In genomic region chr4:33497657-33498056, GRCm38 (mm10) we compare ENCODE assay signal across 17 mouse cellular contexts.
A peak's percentile ranks its signal among the peaks of the same experiment; 100 is the strongest.
DNase-seq lines count a peak whose midpoint lies in the region; ATAC-seq and TF ChIP-seq lines count a peak whose summit lies in the region.
"Had no signal": no experiment of that assay in that cellular context is flagged by ENCODE, and none has a peak within 500 bp of the region (broad histone marks: within the 10 kb centered on the region; RNA-seq: fewer than 3 reads in every experiment).

No protein-coding gene starts in this region.

- no peak for TF ChIP-seq CTCF in forebrain, postnatal 0 days (IDR thresholded peaks at IDR 0.05; ENCODE audit: low read depth)
- TF ChIP-seq CTCF in hindbrain, postnatal 0 days (IDR thresholded peaks at IDR 0.05; ENCODE audit: low read depth) = no peak

- no peaks in the 10 kb centered on the region for H3K27me3 ChIP-seq in forebrain, postnatal 0 days (ENCODE audit: insufficient read depth, low read length)
- no peaks in the 10 kb centered on the region for H3K27me3 ChIP-seq in forebrain, embryonic 14.5 days (replicated peaks; ENCODE audit: control insufficient read depth, insufficient read depth, low read length)
- no peaks in the 10 kb centered on the region for H3K27me3 ChIP-seq in hindbrain, embryonic 12.5 days
- no peaks in the 10 kb centered on the region for H3K27me3 ChIP-seq in hindbrain, postnatal 0 days (ENCODE audit: insufficient read depth, low read length)
- H3K27me3 ChIP-seq in midbrain, embryonic 12.5 days = no peaks in the 10 kb centered on the region
- no peaks in the 10 kb centered on the region for H3K27me3 ChIP-seq in midbrain, embryonic 16.5 days (ENCODE audit: control insufficient read depth, insufficient read depth, low read depth, low read length)
- H3K27me3 ChIP-seq: hindbrain, embryonic 15.5 days had no signal

- no peak overlapping the region for H3K9ac ChIP-seq in forebrain, postnatal 0 days
- H3K9ac ChIP-seq in forebrain, embryonic 14.5 days (ENCODE audit: low read length) = no peak overlapping the region
- H3K9ac ChIP-seq in hindbrain, embryonic 12.5 days = no peak overlapping the region
- no peak overlapping the region for H3K9ac ChIP-seq in hindbrain, postnatal 0 days (replicated peaks; ENCODE audit: low read length)
- H3K9ac ChIP-seq in midbrain, embryonic 12.5 days (replicated peaks) = no peak overlapping the region
- no peak overlapping the region for H3K9ac ChIP-seq in midbrain, embryonic 16.5 days (ENCODE audit: low read depth, low read length)
- H3K9ac ChIP-seq: hindbrain, embryonic 15.5 days had no signal

- DNase-seq in forebrain, postnatal 0 days = no peak
- no peak for DNase-seq in forebrain, embryonic 14.5 days (ENCODE audit: low spot score)
- no peak for DNase-seq in hindbrain, postnatal 0 days (ENCODE audit: low spot score)
- DNase-seq: adrenal gland, adult 8-10 months; adrenal gland, postnatal 36 days; cerebellum, adult 2 months; cerebellum, postnatal 10 days; gastrocnemius, postnatal 14 days; heart, adult 2 months; kidney, adult 11 months had no signal

- no peak overlapping the region for H3K4me3 ChIP-seq in forebrain, postnatal 0 days (ENCODE audit: low read depth, low read length)
- no peak overlapping the region for H3K4me3 ChIP-seq in forebrain, embryonic 14.5 days (ENCODE audit: low read depth, low read length)
- no peak overlapping the region for H3K4me3 ChIP-seq in hindbrain, embryonic 12.5 days
- H3K4me3 ChIP-seq in hindbrain, postnatal 0 days (ENCODE audit: low read length) = no peak overlapping the region
- no peak overlapping the region for H3K4me3 ChIP-seq in midbrain, embryonic 12.5 days
- no peak overlapping the region for H3K4me3 ChIP-seq in midbrain, embryonic 16.5 days (ENCODE audit: low read depth, low read length)
- H3K4me3 ChIP-seq: embryonic facial prominence, embryonic 10.5 days; heart, adult 2 months; hindbrain, embryonic 15.5 days had no signal

- H3K4me1 ChIP-seq in forebrain, postnatal 0 days (ENCODE audit: insufficient read depth) = no peaks in the 10 kb centered on the region
- peaks cover 7% of the 10 kb centered on the region; the same call in 1 of the 2 replicates for H3K4me1 ChIP-seq in forebrain, embryonic 14.5 days (ENCODE audit: control insufficient read depth, insufficient read depth, low read length)
- H3K4me1 ChIP-seq in hindbrain, embryonic 12.5 days = peaks cover 17% of the 10 kb centered on the region
- H3K4me1 ChIP-seq in hindbrain, postnatal 0 days (ENCODE audit: insufficient read depth, low read length) = 0 out of 2 replicates have a peak, but pooled peaks cover 3% of the 10 kb centered on the region
- peaks cover 19% of the 10 kb centered on the region; the same call in 1 of the 2 replicates for H3K4me1 ChIP-seq in midbrain, embryonic 12.5 days
- H3K4me1 ChIP-seq in midbrain, embryonic 16.5 days (ENCODE audit: control insufficient read depth, insufficient read depth, low read length) = peaks cover 16% of the 10 kb centered on the region
- H3K4me1 ChIP-seq: embryonic facial prominence, embryonic 10.5 days had no signal

- no peaks in the 10 kb centered on the region; the same call in 1 of the 2 replicates for H3K36me3 ChIP-seq in forebrain, postnatal 0 days (ENCODE audit: insufficient read depth)
- H3K36me3 ChIP-seq in forebrain, embryonic 14.5 days (ENCODE audit: control insufficient read depth, insufficient read depth, low read length) = peaks cover 7% of the 10 kb centered on the region; the same call in 1 of the 2 replicates
- peaks cover 3% of the 10 kb centered on the region; the same call in 1 of the 2 replicates for H3K36me3 ChIP-seq in hindbrain, embryonic 12.5 days
- 0 out of 2 replicates have a peak, but pooled peaks cover 3% of the 10 kb centered on the region for H3K36me3 ChIP-seq in hindbrain, postnatal 0 days (ENCODE audit: insufficient read depth, low read length)
- no peaks in the 10 kb centered on the region for H3K36me3 ChIP-seq in midbrain, embryonic 12.5 days
- H3K36me3 ChIP-seq in midbrain, embryonic 16.5 days (ENCODE audit: control insufficient read depth, insufficient read depth, low read length) = no peaks in the 10 kb centered on the region
- H3K36me3 ChIP-seq: hindbrain, embryonic 15.5 days had no signal

- H3K27ac ChIP-seq in forebrain, postnatal 0 days (ENCODE audit: low read depth, low read length) = peak overlapping the region; percentile 54
- no peak overlapping the region for H3K27ac ChIP-seq in forebrain, embryonic 14.5 days (ENCODE audit: low read depth, low read length)
- 0 out of 2 replicates have a peak overlapping the region, but pooled peaks have one; percentile 23 for H3K27ac ChIP-seq in hindbrain, embryonic 12.5 days
- H3K27ac ChIP-seq in hindbrain, postnatal 0 days = no peak overlapping the region
- no peak overlapping the region for H3K27ac ChIP-seq in midbrain, embryonic 12.5 days (replicated peaks)
- H3K27ac ChIP-seq in midbrain, embryonic 16.5 days (ENCODE audit: low read length) = no peak overlapping the region
- H3K27ac ChIP-seq: embryonic facial prominence, embryonic 10.5 days; heart, adult 2 months; hindbrain, embryonic 15.5 days had no signal

- no peak for ATAC-seq in forebrain, postnatal 0 days
- no peak for ATAC-seq in forebrain, embryonic 14.5 days
- no peak for ATAC-seq in hindbrain, embryonic 12.5 days (ENCODE audit: low FRiP score)
- ATAC-seq in hindbrain, postnatal 0 days = no peak
- ATAC-seq in midbrain, embryonic 12.5 days (ENCODE audit: low FRiP score, low read depth) = 0 out of 2 replicates have a peak, but pooled peaks have one; percentile 52
- ATAC-seq in midbrain, embryonic 16.5 days = no peak

- no peaks in the 10 kb centered on the region for H3K9me3 ChIP-seq in forebrain, postnatal 0 days (ENCODE audit: low read length)
- no peaks in the 10 kb centered on the region for H3K9me3 ChIP-seq in forebrain, embryonic 14.5 days (replicated peaks; ENCODE audit: control insufficient read depth, low read length)
- no peaks in the 10 kb centered on the region for H3K9me3 ChIP-seq in hindbrain, embryonic 12.5 days (replicated peaks)
- 0 out of 2 replicates have a peak, but pooled peaks cover 3% of the 10 kb centered on the region for H3K9me3 ChIP-seq in hindbrain, postnatal 0 days (ENCODE audit: low read length)
- H3K9me3 ChIP-seq in midbrain, embryonic 12.5 days = no peaks in the 10 kb centered on the region; the same call in 1 of the 2 replicates
- 0 out of 2 replicates have a peak, but pooled peaks cover 2% of the 10 kb centered on the region for H3K9me3 ChIP-seq in midbrain, embryonic 16.5 days (replicated peaks; ENCODE audit: control insufficient read depth, low read length, poor library complexity, severe bottlenecking)
- H3K9me3 ChIP-seq: G1E; hindbrain, embryonic 15.5 days had no signal

- H3K4me2 ChIP-seq in forebrain, postnatal 0 days (ENCODE audit: low read depth) = no peak overlapping the region
- H3K4me2 ChIP-seq in forebrain, embryonic 14.5 days (ENCODE audit: low read length) = no peak overlapping the region
- H3K4me2 ChIP-seq in hindbrain, embryonic 12.5 days (replicated peaks) = no peak overlapping the region
- no peak overlapping the region for H3K4me2 ChIP-seq in hindbrain, postnatal 0 days (ENCODE audit: low read depth, low read length)
- H3K4me2 ChIP-seq in midbrain, embryonic 12.5 days (replicated peaks) = no peak overlapping the region
- H3K4me2 ChIP-seq in midbrain, embryonic 16.5 days (ENCODE audit: low read length) = no peak overlapping the region
- H3K4me2 ChIP-seq: heart, embryonic 11.5 days; hindbrain, embryonic 15.5 days had no signal

Comparison
In these comparisons a context has a peak if more than half of its experiments do, and no peak if none do; other contexts are left out.
1. H3K27ac ChIP-seq: peak in forebrain, postnatal 0 days (single experiment) and hindbrain, embryonic 12.5 days (single experiment); none in forebrain, embryonic 14.5 days (single experiment), hindbrain, postnatal 0 days (single experiment), midbrain, embryonic 12.5 days (single experiment) and midbrain, embryonic 16.5 days (single experiment).